Mouse (Mus musculus): Measurements from ENCODE around the gene Entpd6.

- no peak for TF ChIP-seq CTCF (IDR thresholded peaks at IDR 0.05; ENCODE audit: extremely low read depth, insufficient read depth, insufficient read length, insufficient replicate concordance)
- no peak for TF ChIP-seq POLR2A (IDR thresholded peaks at IDR 0.05; ENCODE audit: low read depth, low read length)
These were observed 69.9 kb downstream of the Entpd6 start for GRCm38 (mm10) chr2:150818742-150819141.
